Mouse (Mus musculus): ENCODE measurements around the gene Scml4.

DNA sequence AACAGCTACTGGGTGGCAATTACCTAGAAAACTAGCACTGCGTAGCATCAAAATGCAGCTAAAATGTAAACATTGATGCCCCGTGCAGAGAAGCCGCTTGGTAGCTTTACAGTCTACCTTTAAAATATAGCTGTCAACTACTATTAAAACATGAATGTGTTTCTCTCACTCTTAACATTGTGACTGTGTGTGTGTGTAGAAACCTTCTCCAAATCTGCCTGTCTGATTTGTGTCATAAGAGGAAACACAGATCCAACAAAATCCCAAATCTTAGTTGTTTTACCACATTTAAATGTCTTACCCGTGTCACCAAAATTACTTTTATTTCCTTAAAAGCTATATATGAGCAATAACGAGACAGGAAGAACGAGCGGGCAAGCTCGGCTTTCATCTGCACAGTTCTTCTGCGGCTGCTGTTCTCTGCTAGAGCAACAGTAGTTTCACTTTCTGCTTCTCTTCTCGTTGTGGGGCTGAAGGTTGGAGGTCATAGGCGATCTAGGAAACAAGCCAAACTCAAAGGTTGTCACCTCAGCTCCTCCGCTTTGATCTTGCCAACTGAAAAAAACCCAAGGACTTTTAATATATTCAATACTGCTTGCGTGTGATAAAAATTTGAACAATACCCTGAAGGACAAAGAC, 2.1 kb downstream of the Scml4 start:
- TF ChIP-seq CTCF (IDR thresholded peaks at IDR 0.05; ENCODE audit: extremely low read depth, insufficient read depth, low read length) (no peak), POLR2A (IDR thresholded peaks at IDR 0.05; ENCODE audit: extremely low read depth, insufficient read depth, low read length) (no peak)

Measured in cortical plate, adult 2 months (tissue).